ENCODE assay signal across 8 mouse cellular contexts in genomic region chr7:121963883-121964398, GRCm38 (mm10). TPM values are rescaled to one million over a fixed set of nuclear protein-coding genes. Genes with fewer than 3 reads are reported as not detected.
DNase-seq lines count a peak whose midpoint lies in the region; ATAC-seq and TF ChIP-seq lines count a peak whose summit lies in the region.

No protein-coding gene starts in this region.

- H3K4me2 ChIP-seq in intestine, embryonic 14.5 days (ENCODE audit: low read length): no peak overlapping the region
- H3K4me2 ChIP-seq in intestine, embryonic 15.5 days (replicated peaks): no peak overlapping the region

- no peaks in the 10 kb centered on the region for H3K27me3 ChIP-seq in intestine, embryonic 14.5 days (replicated peaks; ENCODE audit: control insufficient read depth, insufficient read depth, low read length)
- no peaks in the 10 kb centered on the region for H3K27me3 ChIP-seq in intestine, embryonic 15.5 days (replicated peaks)

- intact Hi-C loops in heart, postnatal 36 days (cut with DNase I): loop anchor here (1.0 to 2.0 kb wide), 2 partner anchors 65 to 230 kb away; partner anchors contain the start of gene Scnn1g

- H3K9ac ChIP-seq in intestine, embryonic 14.5 days (ENCODE audit: low read length): no peak overlapping the region
- no peak overlapping the region for H3K9ac ChIP-seq in intestine, embryonic 15.5 days

- no peak overlapping the region for H3K4me3 ChIP-seq in intestine, embryonic 14.5 days (ENCODE audit: low read depth, low read length)
- no peak overlapping the region for H3K4me3 ChIP-seq in intestine, embryonic 15.5 days (replicated peaks)
- no peak overlapping the region for H3K4me3 ChIP-seq in lung, adult 2 months (replicated peaks; ENCODE audit: extremely low read depth, low read depth, low read length)

- peak; percentile 54 for DNase-seq in intestine, embryonic 14.5 days (ENCODE audit: low spot score)
- DNase-seq in ES-CJ7 (ENCODE audit: low read depth, low spot score): peak; percentile 56
- peak; percentile 34 for DNase-seq in brain, embryonic 18.5 days (ENCODE audit: low read depth, low spot score)
- peak; percentile 18 to 32 for DNase-seq in heart, postnatal 36 days
- no peak for DNase-seq in lung, adult 2 months
- DNase-seq in testis, postnatal 14 days (ENCODE audit: low spot score): peak; percentile 29
- no peak for DNase-seq in gastrocnemius, postnatal 4 days (ENCODE audit: low spot score in 2 of 2)

- no peaks in the 10 kb centered on the region for H3K9me3 ChIP-seq in intestine, embryonic 14.5 days (ENCODE audit: control insufficient read depth, low read length)
- no peaks in the 10 kb centered on the region for H3K9me3 ChIP-seq in intestine, embryonic 15.5 days

- TF ChIP-seq POLR2A in lung, adult 2 months (IDR thresholded peaks at IDR 0.05; ENCODE audit: borderline replicate concordance, extremely low read depth, low read depth, low read length): no peak

- 64% methylated on average over 6 of the region's 6 CpGs for WGBS in intestine, embryonic 14.5 days
- WGBS in intestine, embryonic 15.5 days: 66% methylated on average over 6 of the region's 6 CpGs
- 60% methylated on average over 6 of the region's 6 CpGs for WGBS in lung, adult 2 months

- no peak overlapping the region for H3K27ac ChIP-seq in intestine, embryonic 14.5 days (ENCODE audit: low read depth)
- H3K27ac ChIP-seq in intestine, embryonic 15.5 days: no peak overlapping the region

- H3K4me1 ChIP-seq in intestine, embryonic 14.5 days (replicated peaks; ENCODE audit: control insufficient read depth, insufficient read depth, low read length): no peaks in the 10 kb centered on the region
- H3K4me1 ChIP-seq in intestine, embryonic 15.5 days (replicated peaks): no peaks in the 10 kb centered on the region
- no peaks in the 10 kb centered on the region for H3K4me1 ChIP-seq in lung, adult 2 months (ENCODE audit: control insufficient read depth, insufficient read depth, low read length)

- ATAC-seq in intestine, embryonic 14.5 days (replicated peaks; ENCODE audit: low FRiP score, low TSS enrichment, low read depth): no peak
- no peak for ATAC-seq in intestine, embryonic 15.5 days

- peaks cover 33% of the 10 kb centered on the region for H3K36me3 ChIP-seq in intestine, embryonic 14.5 days (ENCODE audit: control insufficient read depth, insufficient read depth, low read length)
- H3K36me3 ChIP-seq in intestine, embryonic 15.5 days: peaks cover 7% of the 10 kb centered on the region; the same call in 1 of the 2 replicates

- TF ChIP-seq CTCF in lung, adult 2 months (IDR thresholded peaks at IDR 0.05; ENCODE audit: insufficient read depth, low read length): 0 out of 2 replicates have a peak, but pooled peaks have one; percentile 13

RNA-seq across cellular contexts. Expression of gene Cog7, which starts 17.6 kb away (rescaled TPM):
- polyA plus RNA-seq in intestine, embryonic 14.5 days (2014; fragmentation: Nextera tagmentation; extraction: Ambion mirVana): 22.5 and 24.1 TPM in 2 replicates
- polyA plus RNA-seq in intestine, embryonic 15.5 days (2015; fragmentation: Nextera tagmentation; extraction: Ambion mirVana): 18.0 and 21.8 TPM in 2 replicates
- 10 to 100 TPM; 17.2 to 17.5 TPM for total RNA-seq in heart, postnatal 36 days (2021)
- 25.6 and 29.7 TPM in 2 replicates for polyA plus RNA-seq in lung, adult 2 months (2012; rRNA removed)
- 10 to 100 TPM; 12.2 to 14.0 TPM for total RNA-seq in gastrocnemius, postnatal 4 days (2021)

RNA-seq across cellular contexts. Expression of gene Gga2, which starts 57.1 kb away (rescaled TPM):
- 75.3 and 78.3 TPM in 2 replicates for polyA plus RNA-seq in intestine, embryonic 14.5 days (2014; fragmentation: Nextera tagmentation; extraction: Ambion mirVana)
- 121 and 123 TPM in 2 replicates for polyA plus RNA-seq in intestine, embryonic 15.5 days (2015; fragmentation: Nextera tagmentation; extraction: Ambion mirVana)
- 10 to 100 TPM; 26.8 to 30.9 TPM for total RNA-seq in heart, postnatal 36 days (2021)
- polyA plus RNA-seq in lung, adult 2 months (2012; rRNA removed): 26.2 and 35.3 TPM in 2 replicates
- total RNA-seq in gastrocnemius, postnatal 4 days (2021): 10 to 100 TPM; 47.7 to 52.9 TPM

Comparison
In these comparisons a context has a peak if more than half of its experiments do, and no peak if none do; other contexts are left out.
1. DNase-seq: peak in intestine, embryonic 14.5 days (single experiment), ES-CJ7 (single experiment), brain, embryonic 18.5 days (single experiment), heart, postnatal 36 days (2 of 2) and testis, postnatal 14 days (single experiment); none in lung, adult 2 months (single experiment) and gastrocnemius, postnatal 4 days (0 of 2).